Mouse (Mus musculus) liver, adult 2 months (tissue): Measurements from ENCODE around the gene Gmpr. TPM values are rescaled to one million over a fixed set of nuclear protein-coding genes. Genes with fewer than 3 reads are reported as not detected.

Experiments
- DNase-seq: peaks from one replicate; pipeline ENCODE4 v3.0.0-alpha.2; 2011; ENCODE audit warnings: low read depth, low spot score; ENCODE audit errors: extremely low read depth
- H3K27ac ChIP-seq: fragments of 200-500 bp; replicated peaks from 2 replicates; pipeline ENCODE4 v1.5.1; 2012; ENCODE audit warnings: low read depth, mild to moderate bottlenecking, control low read depth, inconsistent platforms, low read length; ENCODE audit not compliant: insufficient read depth
- H3K27me3 ChIP-seq: fragments of 200-500 bp; 2 replicates; pipeline ENCODE4 v1.6.1; 2012; ENCODE audit warnings: mild to moderate bottlenecking, moderate library complexity, low read length, inconsistent platforms; ENCODE audit not compliant: control insufficient read depth, insufficient read depth
- H3K36me3 ChIP-seq: fragments of 200-500 bp; 2 replicates; pipeline ENCODE4 v1.6.1; 2012; ENCODE audit warnings: low read length, inconsistent platforms; ENCODE audit not compliant: control insufficient read depth, insufficient read depth
- H3K4me1 ChIP-seq: fragments of 200-500 bp; 2 replicates; pipeline ENCODE4 v1.6.1; 2011; ENCODE audit warnings: low read length; ENCODE audit not compliant: control insufficient read depth, insufficient read depth
- H3K4me3 ChIP-seq: fragments of 200-500 bp; 2 replicates; pipeline ENCODE4 v1.5.1; 2011; ENCODE audit warnings: low read depth, mild to moderate bottlenecking, control low read depth, low read length, moderate library complexity; ENCODE audit not compliant: insufficient read depth
- H3K79me2 ChIP-seq: fragments of 200-500 bp; 2 replicates; pipeline ENCODE4 v1.6.1; 2012; ENCODE audit warnings: inconsistent platforms, mild to moderate bottlenecking, low read length, moderate library complexity; ENCODE audit not compliant: control insufficient read depth, insufficient read depth
- H3K9ac ChIP-seq: fragments of 200-500 bp; 2 replicates; pipeline ENCODE4 v1.6.1; 2012; ENCODE audit warnings: low read depth, mild to moderate bottlenecking, control low read depth, inconsistent platforms, low read length
- CTCF ChIP-seq: fragments of 200-500 bp; IDR thresholded peaks from 2 replicates; pipeline ENCODE4 v1.5.1; 2011; ENCODE audit warnings: low read depth, low read length, control low read depth
- POLR2A ChIP-seq: fragments of 200-500 bp; IDR thresholded peaks from 2 replicates; pipeline ENCODE4 v1.6.1; 2011; ENCODE audit warnings: low read length, control low read depth; ENCODE audit not compliant: insufficient read depth; ENCODE audit errors: extremely low read depth
- WGBS: fragments of 180-500 bp; shearing (Covaris S2); methylation state at CpG from one replicate; pipeline ENCODE4 v1.1.7; 2018; 5-methylcytosine and 5-hydroxymethylcytosine counted together
- polyA plus RNA-seq: library from polyadenylated mRNA; depleted of rRNA; stranded (reverse); fragments of >200 nt; gene quantifications from 2 replicates; pipeline ENCODE4 v1.2.3, GENCODE M21; 2012
- total RNA-seq: library from RNA; depleted of rRNA; stranded (reverse); fragments of >200 nt; gene quantifications from 2 replicates; pipeline ENCODE4 v1.2.3, GENCODE M21; 2014

Gene Gmpr
- total and polyA plus RNA-seq, 2 experiments = 1.1 to 2.2 TPM

- H3K27me3 ChIP-seq = peaks cover 3% of the 10 kb centered on the region; the same call in 1 of the 2 replicates
- 11% methylated on average over 8 of the region's 8 CpGs for WGBS
These were observed 1.3 kb downstream of the Gmpr start for GRCm38 (mm10) chr13:45508495-45508894.

GRCm38 (mm10) chr13:45509366-45509765 is 2.1 kb downstream of the Gmpr start:
- Histone ChIP-seq H3K9ac (no peak overlapping the region), H3K4me1 (peaks cover 3% of the 10 kb centered on the region; the same call in 1 of the 2 replicates), H3K27ac (no peak overlapping the region), H3K36me3 (no peaks in the 10 kb centered on the region), H3K79me2 (no peaks in the 10 kb centered on the region), H3K4me3 (no peak overlapping the region), H3K27me3 (peaks cover 7% of the 10 kb centered on the region; the same call in 1 of the 2 replicates)
- WGBS = 79% methylated on average over 6 of the region's 6 CpGs
- TF ChIP-seq POLR2A = no peak
- no peak for TF ChIP-seq CTCF
- DNase-seq = no peak

More at GRCm38 (mm10) chr13:45508495-45508894, 1.3 kb downstream of the Gmpr start:
- TF ChIP-seq CTCF = no peak
- TF ChIP-seq POLR2A = no peak
- Histone ChIP-seq H3K9ac (no peak overlapping the region), H3K4me1 (peaks cover 3% of the 10 kb centered on the region; the same call in 1 of the 2 replicates), H3K79me2 (no peaks in the 10 kb centered on the region), H3K36me3 (no peaks in the 10 kb centered on the region), H3K4me3 (0 out of 2 replicates have a peak overlapping the region, but pooled peaks have one; percentile 13), H3K27ac (no peak overlapping the region)
- no peak for DNase-seq

- Histone ChIP-seq H3K4me3 (no peak overlapping the region), H3K4me1 (peaks cover 3% of the 10 kb centered on the region; the same call in 1 of the 2 replicates), H3K36me3 (no peaks in the 10 kb centered on the region), H3K9ac (no peak overlapping the region), H3K27ac (no peak overlapping the region), H3K27me3 (0 out of 2 replicates have a peak, but pooled peaks cover 9% of the 10 kb centered on the region), H3K79me2 (no peaks in the 10 kb centered on the region)
- no peak for DNase-seq
- 72% methylated on average over 6 of the region's 6 CpGs for WGBS
- TF ChIP-seq POLR2A (no peak), CTCF (no peak)
These were observed 4.6 kb downstream of the Gmpr start for GRCm38 (mm10) chr13:45511706-45512435.

DNA sequence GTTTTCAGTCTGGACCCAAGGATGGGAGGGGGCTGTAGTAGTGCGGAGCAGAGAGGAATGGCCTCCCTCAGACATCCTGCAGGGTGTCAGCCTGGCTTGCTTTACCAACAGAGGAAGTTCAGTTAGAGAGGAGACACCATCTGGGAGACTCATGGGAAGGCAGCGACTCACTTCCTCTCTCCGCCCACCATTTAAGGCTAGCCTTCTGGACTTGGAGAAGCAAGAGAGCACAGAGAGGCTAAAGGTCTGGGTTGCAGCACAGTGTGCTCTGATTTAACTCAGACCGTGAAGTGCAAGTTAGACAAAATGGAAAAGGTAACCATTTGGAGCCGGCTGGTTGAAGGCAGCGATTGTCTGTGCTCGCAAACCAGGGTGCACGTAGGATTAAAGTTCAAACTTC is 5.3 kb downstream of the Gmpr start:
- Histone ChIP-seq H3K36me3 (no peaks in the 10 kb centered on the region), H3K27me3 (0 out of 2 replicates have a peak, but pooled peaks cover 8% of the 10 kb centered on the region), H3K4me3 (no peak overlapping the region), H3K79me2 (no peaks in the 10 kb centered on the region), H3K27ac (no peak overlapping the region), H3K4me1 (peaks cover 3% of the 10 kb centered on the region; the same call in 1 of the 2 replicates), H3K9ac (no peak overlapping the region)
- no peak for TF ChIP-seq CTCF
- no peak for TF ChIP-seq POLR2A
- DNase-seq = peak; percentile 4
- WGBS = 60% methylated on average over 8 of the region's 8 CpGs

DNA sequence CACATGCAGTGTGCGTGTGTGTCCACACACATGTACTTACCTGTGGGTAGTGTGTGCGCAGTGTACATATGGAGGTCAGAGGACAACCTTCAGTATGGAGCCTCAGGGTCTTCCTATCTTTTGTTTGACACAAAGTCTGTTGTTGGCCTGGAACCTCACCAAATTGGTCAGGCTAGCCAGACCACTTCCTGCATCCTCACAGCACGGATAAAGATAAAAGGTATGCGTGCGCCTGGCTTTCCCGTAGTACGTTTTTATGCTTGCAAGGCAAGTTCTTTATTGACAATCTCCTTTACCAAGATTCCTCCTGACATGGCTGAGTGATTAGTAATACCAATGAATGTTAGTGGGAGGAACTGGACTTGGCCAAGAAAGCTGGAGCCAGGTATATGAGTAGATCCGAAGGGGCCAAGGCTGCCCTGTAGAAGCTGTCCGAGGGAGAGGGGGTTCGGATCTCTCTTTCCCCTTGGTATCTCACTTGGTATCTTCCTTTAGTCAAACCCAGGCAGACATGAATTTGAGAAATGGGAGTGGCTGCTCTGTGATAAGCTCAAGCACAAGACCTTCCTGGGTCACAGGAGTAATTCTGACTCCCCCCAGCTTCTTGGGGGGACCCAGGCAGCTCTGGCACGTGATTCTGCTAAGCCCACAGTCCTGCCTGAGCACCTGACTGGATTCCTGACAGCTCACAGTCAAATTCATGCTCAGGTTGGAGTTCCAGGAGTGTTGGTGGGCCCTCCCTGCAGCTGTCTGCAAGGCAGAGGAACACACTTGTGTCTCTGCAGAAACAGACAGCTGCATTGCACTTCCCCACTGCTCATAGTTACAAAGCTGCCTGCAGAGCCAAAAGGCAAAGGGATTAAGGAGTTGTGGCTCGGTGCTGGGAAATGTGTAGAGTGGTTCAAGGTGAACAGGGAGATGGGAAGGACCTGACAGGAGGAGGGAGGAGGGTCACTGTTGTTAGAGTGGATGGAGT is 6.1 kb downstream of the Gmpr start:
- Histone ChIP-seq H3K36me3 (no peaks in the 10 kb centered on the region), H3K27ac (no peak overlapping the region), H3K9ac (no peak overlapping the region), H3K79me2 (no peaks in the 10 kb centered on the region), H3K27me3 (0 out of 2 replicates have a peak, but pooled peaks cover 6% of the 10 kb centered on the region), H3K4me1 (peaks cover 3% of the 10 kb centered on the region; the same call in 1 of the 2 replicates), H3K4me3 (no peak overlapping the region)
- TF ChIP-seq CTCF = no peak
- no peak for TF ChIP-seq POLR2A
- no peak for DNase-seq
- 76% methylated on average over 12 of the region's 12 CpGs for WGBS
